Mouse (Mus musculus): ENCODE measurements at regions not wholly inside any gene's neighbourhood (a gene's known extent, or its start where the extent isn't known, plus 50 kb on each side); places are given as distances from the start of the nearest gene placed in this dataset.

GRCm38 (mm10) chr11:20475629-20476028 lies 67.4 kb upstream of the Sertad2 start:
- TF ChIP-seq EP300 (IDR thresholded peaks at IDR 0.05; ENCODE audit: low read depth in 1 of 2, low read length in 2 of 2) (no peak), MXI1 (IDR thresholded peaks at IDR 0.05; ENCODE audit: low read depth, low read length) (no peak), TBP (IDR thresholded peaks at IDR 0.05; ENCODE audit: low read depth, low read length) (no peak), CTCF (IDR thresholded peaks at IDR 0.05 in 2 of 3, conservative IDR thresholded peaks at IDR 0.05 in 1 of 3; ENCODE audit: control insufficient read depth in 1 of 3, insufficient read depth in 1 of 3, low read depth in 2 of 3, low read length in 3 of 3, poor library complexity in 1 of 3, severe bottlenecking in 1 of 3) (no peak), MYB (IDR thresholded peaks at IDR 0.05; ENCODE audit: low read depth, low read length) (no peak), POLR2A (IDR thresholded peaks at IDR 0.05; ENCODE audit: control insufficient read depth in 1 of 2, insufficient read depth in 1 of 2, low read depth in 1 of 2, low read length in 2 of 2, poor library complexity in 1 of 2) (no peak), GATA1 (IDR thresholded peaks at IDR 0.05; ENCODE audit: low read depth, low read length) (no peak), HCFC1 (IDR thresholded peaks at IDR 0.05; ENCODE audit: low read depth, low read length) (no peak), MYC (IDR thresholded peaks at IDR 0.05; ENCODE audit: low read depth, low read length) (no peak), TCF12 (IDR thresholded peaks at IDR 0.05; ENCODE audit: low read depth, low read length) (no peak), POLR2AphosphoS5 (IDR thresholded peaks at IDR 0.05; ENCODE audit: borderline replicate concordance, low read depth, low read length) (no peak), RAD21 (IDR thresholded peaks at IDR 0.05; ENCODE audit: low read depth, low read length) (no peak), GABPA (IDR thresholded peaks at IDR 0.05; ENCODE audit: low read depth, low read length) (no peak), MEF2A (IDR thresholded peaks at IDR 0.05; ENCODE audit: extremely low read depth, insufficient replicate concordance, low read depth, low read length, poor library complexity, severe bottlenecking) (no peak)

Measured in MEL (cell line).